Mouse (Mus musculus): ENCODE results near the gene Rchy1.

DNA sequence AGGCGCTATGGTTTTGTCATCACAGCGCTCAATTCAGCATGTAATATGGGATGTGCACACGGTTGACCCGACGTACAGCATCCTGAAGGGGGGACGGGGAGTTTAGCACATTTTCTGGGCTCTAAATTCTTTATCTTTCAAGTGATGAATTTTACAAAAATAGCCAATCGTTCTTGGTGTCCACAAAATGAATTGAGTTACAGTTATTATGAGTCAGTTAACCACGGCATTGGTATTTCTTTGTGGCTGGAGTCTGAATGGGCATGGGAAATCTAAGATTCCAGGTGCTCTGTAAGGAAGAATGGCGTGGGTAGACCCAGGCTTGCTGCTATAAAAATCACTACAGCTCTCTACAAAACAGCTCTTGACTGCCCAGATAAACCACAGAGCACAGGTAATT, 26.4 kb upstream of the Rchy1 start:
- no peak for TF ChIP-seq CTCF (IDR thresholded peaks at IDR 0.05; ENCODE audit: borderline replicate concordance, insufficient read depth, low read depth, low read length)
- TF ChIP-seq POLR2A (IDR thresholded peaks at IDR 0.05; ENCODE audit: borderline replicate concordance, insufficient read depth, low read length), result no peak

Data from cerebellum, adult 2 months (tissue).